ENCODE assay signal across 25 mouse cellular contexts in genomic region chr1:191812949-191813691, GRCm38 (mm10). TPM values are rescaled to one million over a fixed set of nuclear protein-coding genes. Genes with fewer than 3 reads are reported as not detected.
DNase-seq lines count a peak whose midpoint lies in the region; ATAC-seq and TF ChIP-seq lines count a peak whose summit lies in the region.
"Had no signal": no experiment of that assay in that cellular context is flagged by ENCODE, and none has a peak within 500 bp of the region (broad histone marks: within the 10 kb centered on the region; RNA-seq: fewer than 3 reads in every experiment).

No protein-coding gene starts in this region.

- H3K9me3 ChIP-seq in CH12.LX (replicated peaks; ENCODE audit: low read length): peaks cover 14% of the 10 kb centered on the region
- no peaks in the 10 kb centered on the region for H3K9me3 ChIP-seq in midbrain, embryonic 11.5 days (ENCODE audit: control insufficient read depth, low read length)
- no peaks in the 10 kb centered on the region for H3K9me3 ChIP-seq in midbrain, embryonic 13.5 days
- H3K9me3 ChIP-seq: forebrain, embryonic 13.5 days; limb, embryonic 13.5 days; liver, embryonic 12.5 days; midbrain, embryonic 10.5 days; neural tube, embryonic 12.5 days had no signal

- WGBS in midbrain, embryonic 11.5 days: 85% methylated on average over 13 of the region's 13 CpGs
- WGBS in midbrain, embryonic 13.5 days: 86% methylated on average over 13 of the region's 13 CpGs

- DNase-seq in CH12.LX (ENCODE audit: extremely low read depth): peak; percentile 88
- peak; percentile 53 to 64 for DNase-seq in spleen, adult 18-20 months
- DNase-seq in spleen, postnatal 4 days (ENCODE audit: low spot score in 2 of 2): peak; percentile 44 to 69
- DNase-seq in midbrain, embryonic 11.5 days (ENCODE audit: low spot score, missing footprints): no peak
- DNase-seq in thymus, postnatal 36 days: no peak
- DNase-seq: adrenal gland, postnatal 25 days; cerebellum, adult 2 months; cerebellum, postnatal 14 days; gastrocnemius, postnatal 14 days; heart, adult 18-20 months; kidney, adult 9 months; kidney, postnatal 25 days; lung, postnatal 10 days; thymus, postnatal 14 days had no signal

- no peaks in the 10 kb centered on the region for H3K27me3 ChIP-seq in CH12.LX (replicated peaks)
- no peaks in the 10 kb centered on the region for H3K27me3 ChIP-seq in midbrain, embryonic 11.5 days (ENCODE audit: control insufficient read depth, insufficient read depth, low read length)
- no peaks in the 10 kb centered on the region for H3K27me3 ChIP-seq in midbrain, embryonic 13.5 days
- H3K27me3 ChIP-seq: forebrain, embryonic 13.5 days; limb, embryonic 13.5 days; liver, embryonic 12.5 days; neural tube, embryonic 12.5 days had no signal

- dilution Hi-C loops in CH12.LX (cut with MboI; ENCODE audit: extremely low pct_ligation_motif_present, extremely low pct_unique_long_range_greater_than_20kb, low sequenced_read_pairs): no loop called here

- H3K4me3 ChIP-seq in CH12.LX (replicated peaks in 1 of 3; ENCODE audit: low read depth in 2 of 3, low read length in 2 of 3, poor library complexity in 1 of 3): peak overlapping the region in 1 of 3 experiments; percentile 23
- no peak overlapping the region for H3K4me3 ChIP-seq in midbrain, embryonic 11.5 days (ENCODE audit: low read depth, low read length)
- H3K4me3 ChIP-seq in midbrain, embryonic 13.5 days (replicated peaks): no peak overlapping the region
- H3K4me3 ChIP-seq: forebrain, embryonic 13.5 days; limb, embryonic 13.5 days; liver, embryonic 12.5 days; midbrain, embryonic 10.5 days; myocyte; neural tube, embryonic 12.5 days had no signal

- peak; percentile 30; the same call in 1 of the 2 replicates for TF ChIP-seq POLR2A in CH12.LX (IDR thresholded peaks at IDR 0.05; ENCODE audit: low read depth, low read length)

- H3K79me2 ChIP-seq in CH12.LX (replicated peaks; ENCODE audit: control insufficient read depth, extremely low read depth, insufficient read depth, poor library complexity, severe bottlenecking): no peaks in the 10 kb centered on the region

- no peak for TF ChIP-seq CTCF in CH12.LX (conservative IDR thresholded peaks at IDR 0.05 in 1 of 2, IDR thresholded peaks at IDR 0.05 in 1 of 2; ENCODE audit: low read depth in 2 of 2, low read length in 2 of 2)

- TF ChIP-seq RAD21 in CH12.LX (IDR thresholded peaks at IDR 0.05; ENCODE audit: low read depth, low read length): no peak; the same call in 1 of the 2 replicates

- ATAC-seq in common myeloid progenitor, adult 5-6 weeks (replicated peaks; ENCODE audit: low read depth, poor library complexity, severe bottlenecking): 0 out of 2 replicates have a peak, but pooled peaks have one; percentile 7
- no peak for ATAC-seq in midbrain, embryonic 11.5 days (ENCODE audit: low FRiP score)
- ATAC-seq in midbrain, embryonic 13.5 days: no peak
- ATAC-seq: forebrain, embryonic 13.5 days; intestine, postnatal 0 days; liver, embryonic 12.5 days had no signal

- peak; percentile 88 for TF ChIP-seq EP300 in CH12.LX (IDR thresholded peaks at IDR 0.05; ENCODE audit: low read length)

- H3K9ac ChIP-seq in CH12.LX (ENCODE audit: insufficient read depth, low read depth): no peak overlapping the region
- H3K9ac ChIP-seq in midbrain, embryonic 11.5 days (ENCODE audit: low read length): no peak overlapping the region
- no peak overlapping the region for H3K9ac ChIP-seq in midbrain, embryonic 13.5 days (replicated peaks)
- H3K9ac ChIP-seq: forebrain, embryonic 13.5 days; hindbrain, embryonic 14.5 days; limb, embryonic 13.5 days; liver, embryonic 12.5 days; neural tube, embryonic 12.5 days had no signal

- peaks cover 17 to 61% of the 10 kb centered on the region in 2 experiments for H3K4me1 ChIP-seq in CH12.LX (ENCODE audit: control insufficient read depth in 1 of 2, insufficient read depth in 2 of 2)
- peaks cover 2% of the 10 kb centered on the region; the same call in 1 of the 2 replicates for H3K4me1 ChIP-seq in midbrain, embryonic 11.5 days (ENCODE audit: control insufficient read depth, insufficient read depth, low read length)
- 0 out of 2 replicates have a peak, but pooled peaks cover 2% of the 10 kb centered on the region for H3K4me1 ChIP-seq in midbrain, embryonic 13.5 days (replicated peaks)
- H3K4me1 ChIP-seq: neural tube, embryonic 12.5 days had no signal

- peak overlapping the region; percentile 75 for H3K27ac ChIP-seq in CH12.LX (ENCODE audit: insufficient read depth, low read depth)
- H3K27ac ChIP-seq in midbrain, embryonic 11.5 days (ENCODE audit: low read depth, low read length): no peak overlapping the region
- H3K27ac ChIP-seq in midbrain, embryonic 13.5 days: no peak overlapping the region
- H3K27ac ChIP-seq: forebrain, embryonic 13.5 days; hindbrain, embryonic 14.5 days; limb, embryonic 13.5 days; liver, embryonic 12.5 days; midbrain, embryonic 10.5 days; neural tube, embryonic 12.5 days had no signal

- no peaks in the 10 kb centered on the region for H3K36me3 ChIP-seq in CH12.LX (replicated peaks in 1 of 2; ENCODE audit: control insufficient read depth in 1 of 2, insufficient read depth in 1 of 2, low read length in 1 of 2)
- no peaks in the 10 kb centered on the region for H3K36me3 ChIP-seq in midbrain, embryonic 11.5 days (ENCODE audit: control insufficient read depth, insufficient read depth, low read length)
- no peaks in the 10 kb centered on the region for H3K36me3 ChIP-seq in midbrain, embryonic 13.5 days
- H3K36me3 ChIP-seq: limb, embryonic 13.5 days; liver, embryonic 12.5 days; midbrain, embryonic 10.5 days; neural tube, embryonic 12.5 days had no signal

- in situ Hi-C loops in CH12.LX (cut with MboI; ENCODE audit: low pct_ligation_motif_present, low pct_unique_long_range_greater_than_20kb, low sequenced_read_pairs): loop anchor here (5.0 to 25.0 kb wide), 4 partner anchors 91 to 701 kb away; partner anchors contain the start of genes Dtl, Ints7 and Tmem206

- H3K4me2 ChIP-seq in CH12.LX (ENCODE audit: insufficient read depth, low read depth, poor library complexity, severe bottlenecking): peak overlapping the region; percentile 3
- H3K4me2 ChIP-seq in midbrain, embryonic 11.5 days: no peak overlapping the region
- no peak overlapping the region for H3K4me2 ChIP-seq in midbrain, embryonic 13.5 days (replicated peaks)
- H3K4me2 ChIP-seq: forebrain, embryonic 13.5 days; heart, embryonic 11.5 days; hindbrain, embryonic 14.5 days; limb, embryonic 13.5 days; liver, embryonic 12.5 days; neural tube, embryonic 12.5 days had no signal

TF ChIP-seq in CH12.LX, 34 proteins besides CTCF, POLR2A, EP300 and RAD21 (continues in another document):
- peak; percentile 34; the same call in 1 of the 2 replicates for TF ChIP-seq ELF1 (IDR thresholded peaks at IDR 0.05; ENCODE audit: low read depth, low read length)
- TF ChIP-seq ZC3H11A (IDR thresholded peaks at IDR 0.05; ENCODE audit: low read depth, low read length): no peak
- no peak for TF ChIP-seq SMC3 (IDR thresholded peaks at IDR 0.05; ENCODE audit: low read depth, low read length)
- no peak for TF ChIP-seq POLR2AphosphoS2 (IDR thresholded peaks at IDR 0.05; ENCODE audit: low read depth, low read length)
- TF ChIP-seq MEF2A (IDR thresholded peaks at IDR 0.05; ENCODE audit: borderline replicate concordance, low read depth, low read length): peak; percentile 78
- no peak; the same call in 1 of the 2 replicates for TF ChIP-seq ZMIZ1 (IDR thresholded peaks at IDR 0.05; ENCODE audit: low read depth, low read length)
- TF ChIP-seq JUN (IDR thresholded peaks at IDR 0.05; ENCODE audit: insufficient read depth, low read depth, low read length): peak; percentile 27; the same call in 1 of the 2 replicates
- no peak for TF ChIP-seq MAFK (IDR thresholded peaks at IDR 0.05; ENCODE audit: insufficient replicate concordance, low read length)
- peak; percentile 72; the same call in 1 of the 2 replicates for TF ChIP-seq MAZ (IDR thresholded peaks at IDR 0.05; ENCODE audit: low read depth, low read length)
- TF ChIP-seq TBP (conservative IDR thresholded peaks at IDR 0.05; ENCODE audit: low read depth, low read length): 0 out of 2 replicates have a peak, but pooled peaks have one; percentile 42
- TF ChIP-seq NRF1 (IDR thresholded peaks at IDR 0.05; ENCODE audit: low read depth, low read length): no peak
- TF ChIP-seq MAX (IDR thresholded peaks at IDR 0.05; ENCODE audit: low read length): peak; percentile 73
- peak; percentile 91 for TF ChIP-seq TCF12 (IDR thresholded peaks at IDR 0.05; ENCODE audit: low read depth, low read length)
- TF ChIP-seq MXI1 (IDR thresholded peaks at IDR 0.05; ENCODE audit: low read depth, low read length): no peak
- TF ChIP-seq CHD1 (IDR thresholded peaks at IDR 0.05; ENCODE audit: low read depth, low read length): no peak
- no peak for TF ChIP-seq NELFE (IDR thresholded peaks at IDR 0.05; ENCODE audit: low read depth, low read length)
- no peak for TF ChIP-seq PAX5 (IDR thresholded peaks at IDR 0.05; ENCODE audit: low read length)
- TF ChIP-seq GABPA (IDR thresholded peaks at IDR 0.05; ENCODE audit: insufficient replicate concordance, low read depth, low read length): no peak
- peak; percentile 51 for TF ChIP-seq ETS1 (conservative IDR thresholded peaks at IDR 0.05; ENCODE audit: low read depth, low read length)
- TF ChIP-seq JUND (conservative IDR thresholded peaks at IDR 0.05; ENCODE audit: low read depth, low read length): no peak
- TF ChIP-seq CHD2 (IDR thresholded peaks at IDR 0.05; ENCODE audit: low read length): peak; percentile 35; the same call in 1 of the 2 replicates
- TF ChIP-seq BHLHE40 (IDR thresholded peaks at IDR 0.05; ENCODE audit: low read depth, low read length): peak; percentile 80
- TF ChIP-seq RCOR1 (conservative IDR thresholded peaks at IDR 0.05; ENCODE audit: low read depth, low read length): 0 out of 2 replicates have a peak, but pooled peaks have one; percentile 19
- peak; percentile 37; the same call in 1 of the 2 replicates for TF ChIP-seq MYC (IDR thresholded peaks at IDR 0.05; ENCODE audit: low read depth, low read length)
- no peak for TF ChIP-seq KAT2A (IDR thresholded peaks at IDR 0.05; ENCODE audit: insufficient replicate concordance, low read length)
- TF ChIP-seq UBTF (IDR thresholded peaks at IDR 0.05; ENCODE audit: low read depth, low read length): no peak
- peak; percentile 86 for TF ChIP-seq IRF4 (IDR thresholded peaks at IDR 0.05; ENCODE audit: low read depth, low read length)
- TF ChIP-seq SIN3A (IDR thresholded peaks at IDR 0.05; ENCODE audit: low read length): peak; percentile 17

RNA-seq across cellular contexts. Expression of gene Nek2, which starts 8.1 kb away (rescaled TPM):
- total RNA-seq in CH12.LX (2012; rRNA removed) (41.3 and 48.9 TPM in 2 replicates), CH12.LX (2014; rRNA removed) (51.2 and 55.4 TPM in 2 replicates)
- polyA plus RNA-seq in CH12.LX (2012; ENCODE audit: insufficient read length, low read depth): 68.8 and 79.4 TPM in 2 replicates
- 37.5 TPM in 2 replicates for total RNA-seq in common myeloid progenitor, adult 5-6 weeks (2017)
- polyA plus RNA-seq in midbrain, embryonic 11.5 days (2014; fragmentation: Nextera tagmentation; extraction: Ambion mirVana): 46.5 and 51.7 TPM in 2 replicates
- 18.6 and 20.0 TPM in 2 replicates for polyA plus RNA-seq in midbrain, embryonic 13.5 days (2015; fragmentation: Nextera tagmentation; extraction: Ambion mirVana)

Comparison
In these comparisons a context has a peak if more than half of its experiments do, and no peak if none do; other contexts are left out.
1. DNase-seq: peak in CH12.LX (single experiment), spleen, adult 18-20 months (2 of 2) and spleen, postnatal 4 days (2 of 2); none in midbrain, embryonic 11.5 days (single experiment) and thymus, postnatal 36 days (0 of 2).